Comparison of ENCODE assay signal across 1 mouse cellular context in genomic region chr12:76253090-76253489, GRCm38 (mm10).
A peak's percentile ranks its signal among the peaks of the same experiment; 100 is the strongest.
TF ChIP-seq lines count a peak whose summit lies in the region.

No protein-coding gene starts in this region.

TF ChIP-seq in MEL, 35 proteins besides CTCF, POLR2A, EP300 and RAD21 (continued from another document):
- TF ChIP-seq TCF12 (IDR thresholded peaks at IDR 0.05; ENCODE audit: low read depth, low read length) (peak; percentile 24; the same call in 1 of the 2 replicates), MAX (IDR thresholded peaks at IDR 0.05; ENCODE audit: low read length) (no peak), GATA1 (IDR thresholded peaks at IDR 0.05; ENCODE audit: low read depth, low read length) (peak; percentile 21; the same call in 1 of the 2 replicates), RCOR1 (IDR thresholded peaks at IDR 0.05; ENCODE audit: low read depth, low read length) (no peak), BHLHE40 (IDR thresholded peaks at IDR 0.05; ENCODE audit: borderline replicate concordance, low read depth, low read length) (no peak), JUND (IDR thresholded peaks at IDR 0.05; ENCODE audit: low read depth, low read length) (no peak), MYC (IDR thresholded peaks at IDR 0.05; ENCODE audit: low read depth, low read length) (peak; percentile 72; the same call in 1 of the 2 replicates), SIN3A (IDR thresholded peaks at IDR 0.05; ENCODE audit: low read length) (peak; percentile 24; the same call in 1 of the 2 replicates), MAFK (IDR thresholded peaks at IDR 0.05; ENCODE audit: borderline replicate concordance, low read depth, low read length) (no peak), HCFC1 (IDR thresholded peaks at IDR 0.05; ENCODE audit: low read depth, low read length) (no peak), ZC3H11A (IDR thresholded peaks at IDR 0.05; ENCODE audit: low read depth, low read length) (no peak), USF1 (IDR thresholded peaks at IDR 0.05; ENCODE audit: low read depth, low read length) (no peak)
